Mouse (Mus musculus) intestine, postnatal 0 days (tissue): ENCODE data around the gene Lrrc56. TPM values are rescaled to one million over a fixed set of nuclear protein-coding genes. Genes with fewer than 3 reads are reported as not detected.

Experiments
- ATAC-seq: fragments of 200-750 bp; cut with Nextera tagmentation; 2 replicates; pipeline ENCODE4 v1.8.0; 2017; ENCODE audit warnings: mild to moderate bottlenecking, moderate TSS enrichment, moderate library complexity
- H3K27ac ChIP-seq: fragments of 300-500 bp; sonication (generic); 2 replicates; pipeline ENCODE4 v1.5.1; 2014; ENCODE audit warnings: mild to moderate bottlenecking, low read depth, low read length, moderate library complexity
- H3K27me3 ChIP-seq: fragments of 300-500 bp; sonication (generic); replicated peaks from 2 replicates; pipeline ENCODE4 v1.6.1; 2014; ENCODE audit warnings: low read length, mixed read lengths; ENCODE audit not compliant: control insufficient read depth, insufficient read depth
- H3K36me3 ChIP-seq: fragments of 300-500 bp; sonication (generic); 2 replicates; pipeline ENCODE4 v1.6.1; 2014; ENCODE audit warnings: mild to moderate bottlenecking, moderate library complexity; ENCODE audit not compliant: control insufficient read depth, insufficient read depth
- H3K4me1 ChIP-seq: fragments of 300-500 bp; sonication (generic); replicated peaks from 2 replicates; pipeline ENCODE4 v1.6.1; 2014; ENCODE audit warnings: antibody characterized with exemption, low read length, mixed read lengths; ENCODE audit not compliant: control insufficient read depth, insufficient read depth
- H3K4me2 ChIP-seq: fragments of 300-500 bp; sonication (generic); replicated peaks from 2 replicates; pipeline ENCODE4 v1.6.1; 2014; ENCODE audit warnings: low read depth, mild to moderate bottlenecking, moderate library complexity
- H3K4me3 ChIP-seq: fragments of 300-500 bp; sonication (generic); 2 replicates; pipeline ENCODE4 v1.5.1; 2014; ENCODE audit warnings: low read depth, low read length
- H3K9ac ChIP-seq: fragments of 300-500 bp; sonication (generic); 2 replicates; pipeline ENCODE4 v1.6.1; 2014; ENCODE audit warnings: mild to moderate bottlenecking, low read depth, low read length
- H3K9me3 ChIP-seq: fragments of 300-500 bp; sonication (generic); 2 replicates; pipeline ENCODE4 v1.6.1; 2016; ENCODE audit warnings: mixed run types; ENCODE audit not compliant: control insufficient read depth
- CTCF ChIP-seq: sonication (generic); IDR thresholded peaks from 2 replicates; pipeline ENCODE4 v1.5.1; 2016; ENCODE audit warnings: low read depth, mild to moderate bottlenecking, control low read depth, antibody characterized with exemption, moderate library complexity
- whole genome bisulfite sequencing: fragments of 180-500 bp; shearing (Covaris S2); extraction: QIAGEN DNeasy Blood & Tissue Kit; methylation state at CpG from one replicate; pipeline ENCODE4 v1.1.7; 2014; 5-methylcytosine and 5-hydroxymethylcytosine counted together
- polyA plus RNA-seq: library from polyadenylated mRNA; unstranded; fragments of >200 nt; fragmentation: Nextera tagmentation; extraction: Ambion mirVana; gene quantifications from 2 replicates; pipeline ENCODE4 v1.2.1, GENCODE M21; 2015

Lrrc56 gene
- 3.2 and 3.7 TPM in 2 replicates for polyA plus RNA-seq

- peak; percentile 91 for ATAC-seq
- no peak for TF ChIP-seq CTCF
- Histone ChIP-seq H3K4me3 (peak within 1 kb of the TSS; percentile 86), H3K27me3 (no peaks in the 10 kb centered on the region), H3K27ac (peak within 1 kb of the TSS; percentile 88), H3K9me3 (no peaks in the 10 kb centered on the region), H3K4me1 (peaks cover 6% of the 10 kb centered on the region; the same call in 1 of the 2 replicates), H3K36me3 (peaks cover 34% of the 10 kb centered on the region), H3K9ac (peak within 1 kb of the TSS; percentile 92), H3K4me2 (peak within 1 kb of the TSS; percentile 87)
- WGBS, result under 1% methylated on average over 39 of the region's 39 CpGs
Measured at GRCm38 (mm10) chr7:141193948-141194347, at the start of gene Lrrc56, which contains the start of gene Hras. Lrrc56 (plus strand) TSS chr7:141194157. Hras (minus strand) TSS chr7:141194005.

- Histone ChIP-seq H3K36me3 (peaks cover 9% of the 10 kb centered on the region; the same call in 1 of the 2 replicates), H3K9ac (no peak overlapping the region), H3K4me1 (no peaks in the 10 kb centered on the region), H3K9me3 (no peaks in the 10 kb centered on the region), H3K27ac (no peak overlapping the region), H3K27me3 (no peaks in the 10 kb centered on the region), H3K4me3 (no peak overlapping the region), H3K4me2 (no peak overlapping the region)
- 87% methylated on average over 3 of the region's 3 CpGs for WGBS
- no peak for ATAC-seq
- no peak for TF ChIP-seq CTCF
Measured at GRCm38 (mm10) chr7:141144650-141145049, 49.3 kb upstream of the Lrrc56 start.

- Histone ChIP-seq H3K27me3 (no peaks in the 10 kb centered on the region), H3K27ac (no peak overlapping the region), H3K4me3 (no peak overlapping the region), H3K4me2 (no peak overlapping the region), H3K4me1 (no peaks in the 10 kb centered on the region), H3K36me3 (peaks cover 9% of the 10 kb centered on the region; the same call in 1 of the 2 replicates), H3K9ac (no peak overlapping the region), H3K9me3 (no peaks in the 10 kb centered on the region)
- 69% methylated on average over 1 of the region's 1 CpGs for WGBS
- no peak for ATAC-seq
- TF ChIP-seq CTCF, result no peak
Measured at GRCm38 (mm10) chr7:141145403-141145802, 48.6 kb upstream of the Lrrc56 start.

GRCm38 (mm10) chr7:141146043-141146595 is 47.8 kb upstream of the Lrrc56 start:
- Histone ChIP-seq H3K4me2 (no peak overlapping the region), H3K4me3 (no peak overlapping the region), H3K4me1 (no peaks in the 10 kb centered on the region), H3K27ac (no peak overlapping the region), H3K27me3 (no peaks in the 10 kb centered on the region), H3K36me3 (peaks cover 9% of the 10 kb centered on the region; the same call in 1 of the 2 replicates), H3K9me3 (no peaks in the 10 kb centered on the region), H3K9ac (no peak overlapping the region)
- ATAC-seq, result no peak
- 90% methylated on average over 12 of the region's 12 CpGs for WGBS
- TF ChIP-seq CTCF, result no peak

- Histone ChIP-seq H3K27me3 (no peaks in the 10 kb centered on the region), H3K4me1 (no peaks in the 10 kb centered on the region), H3K27ac (no peak overlapping the region), H3K9me3 (no peaks in the 10 kb centered on the region), H3K4me3 (no peak overlapping the region), H3K36me3 (peaks cover 18% of the 10 kb centered on the region; the same call in 1 of the 2 replicates), H3K4me2 (no peak overlapping the region), H3K9ac (no peak overlapping the region)
- 84% methylated on average over 6 of the region's 6 CpGs for WGBS
- no peak for ATAC-seq
- no peak for TF ChIP-seq CTCF
Measured at GRCm38 (mm10) chr7:141147044-141147443, 46.9 kb upstream of the Lrrc56 start.

GRCm38 (mm10) chr7:141148639-141149038 is 45.3 kb upstream of the Lrrc56 start:
- TF ChIP-seq CTCF, result no peak; the same call in 1 of the 2 replicates
- no peak overlapping the region for H3K4me3 ChIP-seq
- no peak overlapping the region for H3K4me2 ChIP-seq
- no peak overlapping the region for H3K9ac ChIP-seq
- no peak for ATAC-seq
- peaks cover 30% of the 10 kb centered on the region for H3K36me3 ChIP-seq
- no peaks in the 10 kb centered on the region for H3K4me1 ChIP-seq
- 40% methylated on average over 4 of the region's 4 CpGs for WGBS
- no peaks in the 10 kb centered on the region for H3K9me3 ChIP-seq
- no peaks in the 10 kb centered on the region for H3K27me3 ChIP-seq
- no peak overlapping the region for H3K27ac ChIP-seq
